Mouse (Mus musculus) cerebellum, adult 9-11 months (tissue): ENCODE results near the gene Rpl37a.

ENCODE experiments used
- DNase-seq: peaks from one replicate; pipeline ENCODE4 v3.0.0; 2022

Gene Rpl37a

DNA sequence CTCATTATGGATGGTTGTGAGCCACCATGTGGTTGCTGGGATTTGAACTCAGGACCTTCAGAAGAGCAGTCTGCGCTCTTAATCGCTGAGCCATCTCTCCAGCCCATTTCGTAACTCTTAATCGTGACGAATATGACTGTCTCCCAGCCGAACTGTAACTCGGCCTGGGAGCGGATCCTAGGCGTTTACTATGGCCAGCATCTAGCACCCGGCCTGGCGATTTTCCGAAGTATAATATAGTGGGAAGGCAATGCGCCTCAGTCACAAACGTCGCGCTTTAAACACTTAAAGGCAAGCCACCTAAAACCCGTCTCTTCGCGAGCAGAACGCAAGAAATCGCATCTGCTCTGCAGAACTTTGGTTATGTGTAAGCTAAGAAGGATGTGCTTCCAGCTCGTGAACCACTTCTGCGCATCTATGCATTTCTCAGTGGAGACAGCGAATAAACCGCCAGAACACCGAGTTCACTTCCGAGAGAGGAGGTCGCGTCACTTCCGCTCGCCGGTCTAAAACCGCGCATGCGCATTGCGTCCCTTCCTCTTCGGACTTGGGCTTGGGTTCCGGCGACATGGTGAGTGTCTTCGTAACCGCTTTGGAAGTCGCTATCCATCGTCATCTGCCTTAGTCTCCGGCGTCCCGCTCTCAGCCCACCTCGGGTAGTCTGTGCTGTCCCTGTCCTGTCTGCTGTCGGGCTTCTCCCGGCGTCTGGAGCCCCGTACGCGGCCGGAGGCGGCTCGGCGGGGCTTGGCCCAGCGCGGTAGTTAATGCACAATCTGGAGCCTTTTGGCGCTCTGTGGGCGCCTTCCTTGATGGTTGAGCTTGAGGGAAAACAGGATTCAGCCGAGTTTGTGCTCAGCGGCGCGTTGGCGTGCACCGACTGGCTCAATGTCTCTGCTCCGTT lies at the start of gene Rpl37a:
Rpl37a (plus strand) TSS at position 538 of the 901 bp plus-strand sequence.
- DNase-seq: peak; percentile 96

DNA sequence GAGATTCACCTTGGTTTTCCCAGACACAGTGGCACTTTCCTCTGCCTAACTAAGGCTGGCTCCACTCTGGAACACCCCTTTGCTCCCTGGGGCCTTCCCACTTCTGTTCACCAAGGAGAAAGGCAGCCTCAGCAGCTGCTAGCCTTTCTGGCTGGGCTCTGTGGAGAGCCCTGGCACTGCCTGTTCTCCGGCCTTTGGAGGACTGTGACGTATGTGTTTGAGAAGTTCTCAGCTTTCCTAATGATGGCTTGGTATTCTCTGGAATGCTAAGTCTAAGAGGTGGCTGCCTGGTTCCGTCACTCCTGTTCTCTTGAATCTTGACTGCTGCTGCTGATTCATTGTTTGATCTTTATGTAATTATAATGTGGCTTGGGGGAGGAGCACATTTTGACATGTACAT lies 38.0 kb upstream of the Rpl37a start:
- DNase-seq: no peak

DNA sequence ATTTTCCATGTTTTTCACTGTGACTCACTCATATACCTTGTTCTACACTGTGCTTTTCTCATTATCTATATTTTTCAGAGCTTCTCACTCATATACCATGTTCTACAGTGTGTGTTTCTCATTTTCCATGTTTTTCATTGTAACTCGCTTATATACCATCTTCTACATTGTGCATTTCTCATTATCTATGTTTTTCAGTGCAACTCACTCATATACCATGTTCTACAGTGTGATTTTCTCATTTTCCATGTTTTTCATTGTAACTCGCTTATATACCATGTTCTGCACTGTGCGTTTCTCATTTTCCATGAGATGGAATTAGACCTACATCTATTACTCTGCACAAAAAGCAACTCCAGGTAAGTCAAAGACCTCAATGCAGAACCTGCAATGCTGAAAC lies 14.8 kb upstream of the Rpl37a start:
- DNase-seq: no peak

DNA sequence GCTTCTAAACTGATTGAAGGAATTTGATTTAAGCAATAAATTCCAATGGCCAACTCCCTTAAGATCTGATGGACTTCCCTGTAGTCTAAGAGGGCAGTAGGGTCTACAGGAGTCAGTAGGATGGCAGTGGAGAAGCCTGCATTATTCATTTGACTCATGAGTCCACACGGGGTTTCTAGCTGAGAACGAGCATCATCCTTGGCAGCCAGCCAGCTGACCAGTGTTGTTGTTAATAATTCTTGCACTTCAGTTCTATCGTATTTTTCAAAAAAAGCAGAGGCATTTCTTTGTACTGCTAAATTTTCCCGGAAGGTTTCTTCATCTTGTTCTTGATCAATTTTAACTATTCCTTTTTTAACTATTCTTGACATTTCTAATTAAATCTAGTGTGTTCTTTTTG lies 12.4 kb upstream of the Rpl37a start:
- no peak for DNase-seq

DNA sequence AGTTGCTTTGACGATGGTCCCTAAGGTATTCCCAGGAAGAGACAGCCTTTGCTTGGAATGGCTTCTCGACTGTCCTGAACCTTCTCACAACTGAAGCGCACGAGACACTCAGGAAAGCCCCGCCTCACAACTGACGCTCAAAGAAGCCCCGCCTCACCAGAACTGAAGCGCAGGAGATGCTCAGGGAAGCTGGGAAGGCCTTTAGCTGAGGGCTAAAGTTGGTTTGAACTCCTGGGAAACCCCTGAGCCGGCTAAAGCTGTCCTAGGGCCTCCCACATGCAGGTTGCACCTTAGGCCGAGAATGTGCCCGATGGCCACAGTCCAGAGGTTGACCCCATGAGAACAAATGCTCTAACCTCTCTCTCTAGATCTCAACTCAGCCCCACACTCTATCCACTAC lies 10.6 kb upstream of the Rpl37a start, which contains the start of gene Ankar:
Ankar (minus strand) TSS at position 101 of the 400 bp plus-strand sequence.
- no peak for DNase-seq

DNA sequence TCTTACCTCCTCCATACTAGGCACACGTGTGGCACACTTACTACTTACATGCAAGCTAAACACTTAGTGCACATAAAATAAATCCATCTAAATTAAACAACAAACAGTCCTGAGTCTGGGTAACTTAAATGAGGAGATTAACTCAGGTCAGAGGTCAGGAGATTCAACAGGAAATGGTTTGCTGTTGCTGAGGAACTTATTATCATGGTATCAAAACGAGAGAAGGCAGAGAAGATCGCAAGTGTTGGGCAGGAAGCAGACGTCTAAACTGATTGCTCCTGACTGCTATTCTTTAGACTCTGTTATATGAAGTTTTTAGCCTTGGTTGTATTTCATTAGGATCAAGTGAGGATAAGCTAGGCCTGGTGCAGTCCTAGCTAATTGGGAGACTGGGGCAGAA lies 3.6 kb upstream of the Rpl37a start:
- no peak for DNase-seq

DNA sequence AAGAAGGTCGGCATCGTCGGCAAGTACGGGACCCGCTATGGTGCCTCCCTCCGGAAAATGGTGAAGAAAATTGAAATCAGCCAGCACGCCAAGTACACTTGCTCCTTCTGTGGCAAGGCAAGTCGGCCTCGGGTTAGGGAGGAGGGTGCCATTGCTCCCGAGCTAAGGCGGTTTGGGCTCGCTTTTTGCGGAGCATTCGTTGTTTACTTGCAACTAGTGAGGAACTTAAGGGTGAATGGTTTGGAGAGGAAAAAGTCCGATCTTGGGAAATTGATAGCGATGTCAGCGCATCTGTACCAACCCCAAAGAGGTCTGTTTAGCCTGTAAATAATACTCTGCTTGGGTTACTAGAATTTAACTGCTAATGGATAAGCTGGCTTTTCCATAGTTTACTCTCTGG lies 594 bp downstream of the Rpl37a start:
- no peak for DNase-seq

DNA sequence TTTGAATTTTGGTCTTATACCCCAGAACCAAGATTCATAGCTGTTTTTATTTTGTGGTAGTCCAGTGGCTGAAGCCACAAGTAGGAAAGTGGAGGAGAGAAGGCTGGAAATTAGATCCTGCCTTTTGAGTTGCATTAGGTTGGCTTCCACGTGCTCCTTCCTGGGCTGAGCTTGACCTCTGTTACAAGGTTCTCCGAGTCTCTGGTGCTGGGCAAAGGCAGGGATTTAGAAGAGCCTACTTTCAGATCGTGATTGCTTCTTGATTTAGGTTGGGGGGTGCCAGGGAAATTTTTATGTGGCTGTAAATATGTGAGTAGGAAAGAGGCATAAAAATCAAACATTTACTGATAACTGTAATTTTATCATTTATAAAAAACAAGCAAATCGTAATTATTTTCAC lies 3.5 kb downstream of the Rpl37a start:
- no peak for DNase-seq

DNA sequence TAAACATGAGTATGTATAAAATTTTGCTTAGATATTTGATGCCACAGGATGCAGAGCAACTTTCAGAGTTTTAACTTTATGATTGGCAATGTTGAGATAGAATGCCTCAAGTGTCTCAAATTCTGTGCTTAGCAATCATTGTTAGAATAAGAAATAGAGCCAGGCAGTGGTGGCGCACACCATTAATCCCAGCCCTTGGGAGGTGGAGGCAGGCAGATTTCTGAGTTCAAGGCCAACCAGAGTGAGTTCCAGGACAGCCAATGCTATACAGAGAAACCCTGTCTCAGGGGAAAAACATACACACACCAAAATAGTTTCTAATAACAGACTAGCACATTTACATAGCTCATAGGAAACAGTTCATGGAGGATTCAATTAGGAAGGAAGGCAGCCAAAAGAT lies 4.0 kb downstream of the Rpl37a start:
- no peak for DNase-seq

DNA sequence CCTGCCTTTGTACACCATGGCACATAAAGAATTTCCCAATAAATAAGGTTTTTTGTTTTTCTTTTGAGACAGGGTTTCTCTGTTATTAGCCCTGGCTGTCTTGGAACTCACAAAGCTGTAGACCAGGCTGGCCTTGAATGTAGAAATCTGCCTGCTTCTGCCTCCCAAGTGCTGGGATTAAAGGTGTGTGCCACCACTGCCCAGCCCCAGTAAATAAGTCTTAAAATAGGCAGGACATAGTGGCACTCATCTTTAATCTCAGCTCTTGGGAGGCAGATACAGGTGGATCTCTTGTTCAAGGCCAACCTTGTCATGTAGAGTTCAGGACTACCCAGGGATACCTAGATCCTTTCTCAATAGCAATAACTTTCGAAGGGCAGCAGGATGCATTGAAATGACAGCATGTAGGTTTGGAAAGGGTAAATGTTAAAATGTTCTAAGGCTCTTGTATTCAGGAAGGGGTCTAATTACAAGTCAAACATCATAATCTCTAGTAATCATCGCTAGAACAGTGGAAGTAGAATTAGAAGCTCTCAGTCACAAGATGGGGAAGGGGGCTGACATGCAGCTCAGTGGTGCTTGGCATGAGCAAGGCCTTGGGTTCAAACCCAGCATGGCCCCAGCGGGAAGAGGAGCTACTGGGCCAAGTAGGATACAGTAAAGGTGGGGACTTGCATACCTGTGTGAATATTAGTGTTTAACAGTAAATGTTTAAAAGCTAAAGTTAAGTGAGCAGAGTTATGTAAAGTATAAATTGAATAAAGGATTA lies 4.7 kb downstream of the Rpl37a start:
- no peak for DNase-seq

DNA sequence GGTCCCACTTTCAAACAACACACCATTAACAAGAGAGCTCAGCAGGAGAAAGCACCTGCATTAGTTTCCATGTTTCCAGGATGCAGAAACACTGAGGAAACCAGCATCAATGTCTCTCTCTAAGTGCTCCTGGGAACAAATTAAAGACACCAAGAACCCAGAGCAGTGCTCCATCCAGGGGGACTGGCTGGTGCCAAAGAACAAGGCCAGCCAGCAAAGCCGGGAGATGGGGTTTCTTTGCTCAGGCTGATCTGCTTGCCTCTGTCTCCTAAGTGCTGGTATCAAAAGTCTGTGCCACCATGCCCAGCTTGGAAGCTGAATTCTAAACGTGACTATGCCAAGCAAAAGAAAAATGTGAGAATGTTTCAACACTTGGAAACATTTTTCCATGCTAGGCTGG lies 5.3 kb downstream of the Rpl37a start:
- DNase-seq: no peak

DNA sequence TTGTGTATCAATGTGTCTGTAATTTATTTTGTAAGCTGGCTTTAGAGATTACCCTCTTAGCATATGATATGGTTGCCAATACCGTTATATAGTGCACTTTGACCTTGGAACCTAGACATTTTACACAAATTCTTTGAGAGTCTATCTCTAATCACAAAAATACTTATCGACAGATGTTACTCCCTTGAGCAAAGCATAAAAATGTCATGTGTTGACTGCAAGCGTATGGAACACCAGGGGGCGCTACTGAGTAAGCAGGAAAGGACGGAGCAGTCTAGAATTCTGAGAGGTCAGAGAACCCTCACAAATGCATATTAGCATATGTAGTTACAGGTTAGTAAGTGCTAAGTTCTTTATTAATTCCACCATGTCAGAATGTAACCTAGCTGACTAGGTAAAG lies 5.8 kb downstream of the Rpl37a start:
- peak; percentile 62 for DNase-seq

DNA sequence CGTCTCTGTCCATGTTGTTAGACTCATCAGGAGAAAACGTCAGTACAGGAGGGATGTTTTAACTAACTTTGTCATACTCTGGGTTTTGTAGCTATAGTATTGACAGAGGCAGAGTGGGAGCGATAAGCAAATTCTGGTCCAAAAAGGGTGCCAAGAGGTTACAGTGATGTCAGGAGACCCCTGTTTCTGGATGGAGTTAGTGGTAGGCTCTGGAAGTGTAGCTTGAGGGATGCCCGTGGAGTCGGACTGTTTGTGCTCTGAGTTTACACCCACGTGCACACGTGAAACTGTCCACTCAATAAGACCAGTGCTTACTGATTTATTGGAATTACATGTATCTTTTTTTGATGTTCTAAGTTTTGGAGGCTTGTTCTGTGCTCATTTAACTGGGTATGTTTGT lies 6.5 kb downstream of the Rpl37a start:
- no peak for DNase-seq

DNA sequence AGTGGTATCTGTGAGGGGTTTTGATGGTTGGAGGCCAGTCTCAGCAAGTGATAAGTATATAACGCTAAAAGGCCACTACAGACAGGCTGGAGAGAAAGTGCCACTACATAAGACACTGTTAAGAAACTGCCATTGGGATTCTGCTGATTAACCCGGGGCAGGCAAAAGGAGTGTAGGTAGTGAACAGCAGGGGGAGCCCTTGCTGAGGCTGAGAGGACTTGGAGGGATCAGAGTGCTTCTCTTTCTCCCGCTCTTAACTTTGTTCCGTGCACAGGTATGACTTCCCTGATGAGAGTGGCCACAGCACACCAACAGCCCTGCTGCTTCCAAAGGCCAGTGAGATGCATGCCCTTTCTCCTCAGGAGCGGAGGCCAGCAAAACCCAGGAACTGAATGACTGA lies 7.8 kb downstream of the Rpl37a start:
- peak; percentile 51 for DNase-seq

DNA sequence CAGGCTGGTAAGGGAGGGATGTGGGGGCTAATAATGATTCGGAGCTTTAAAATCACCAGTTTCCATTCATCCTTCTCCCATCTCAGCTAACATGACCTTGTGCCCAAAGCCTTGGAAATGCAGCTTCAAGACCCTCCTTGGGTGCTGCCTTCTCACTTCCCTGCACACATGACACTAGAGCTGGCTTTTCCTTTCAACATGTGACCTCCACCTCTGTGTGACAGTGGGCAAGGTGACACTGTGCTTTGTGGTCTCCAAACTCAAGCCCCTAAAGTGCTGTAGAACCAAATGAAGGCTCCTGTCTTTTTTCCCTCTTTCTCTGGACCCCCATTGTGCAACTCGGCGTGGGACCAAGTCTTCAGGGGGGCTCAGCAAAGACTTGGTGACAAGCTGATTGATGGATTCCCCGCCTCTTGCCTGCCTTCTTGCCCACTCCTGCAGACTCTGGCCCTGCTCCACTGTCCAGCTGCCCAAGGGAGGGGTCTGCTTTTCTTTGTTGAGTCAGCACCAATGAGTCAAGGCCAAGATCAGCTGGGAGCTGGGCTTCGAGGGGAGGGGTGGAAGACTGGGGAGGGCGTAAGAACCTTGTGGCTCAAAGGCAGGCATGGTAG lies 9.1 kb downstream of the Rpl37a start:
- no peak for DNase-seq

DNA sequence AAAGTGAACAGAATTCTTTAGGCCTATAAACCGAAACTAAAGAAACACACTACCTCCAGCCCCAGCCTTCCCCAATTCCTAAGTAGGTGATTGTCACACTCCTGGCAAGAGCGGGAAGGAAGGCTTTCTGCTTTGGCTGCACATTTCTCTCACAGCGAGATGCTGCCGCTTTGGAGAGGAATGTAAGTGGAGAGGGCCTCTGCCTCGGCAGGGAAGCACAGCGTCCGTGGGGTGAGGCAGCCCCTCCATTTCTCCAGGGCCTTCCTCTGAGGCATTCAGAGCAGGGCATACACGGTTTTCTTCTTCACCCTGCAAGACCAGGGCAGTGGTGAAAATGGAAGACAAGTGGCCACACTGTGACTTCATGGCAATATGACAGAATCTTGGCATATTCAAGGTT lies 11.6 kb downstream of the Rpl37a start:
- DNase-seq: no peak

DNA sequence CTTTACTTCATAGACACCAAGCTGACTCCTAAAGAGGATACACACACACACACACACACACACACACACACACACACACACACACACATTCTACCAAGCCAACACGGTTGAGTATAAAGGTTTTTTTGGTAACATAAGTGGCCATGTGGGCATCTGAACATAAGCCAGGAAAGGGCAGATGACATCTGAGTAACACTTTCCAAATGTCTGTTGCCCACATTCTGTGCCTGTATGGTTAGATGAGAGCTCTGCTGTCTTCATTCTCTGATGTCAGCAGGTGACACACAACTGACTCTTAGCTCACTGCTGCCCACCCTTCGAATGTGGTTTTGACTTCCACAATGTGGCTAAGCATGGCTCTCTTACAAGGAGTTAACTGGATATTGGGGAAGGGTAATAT lies 13.3 kb downstream of the Rpl37a start:
- DNase-seq: peak; percentile 71

DNA sequence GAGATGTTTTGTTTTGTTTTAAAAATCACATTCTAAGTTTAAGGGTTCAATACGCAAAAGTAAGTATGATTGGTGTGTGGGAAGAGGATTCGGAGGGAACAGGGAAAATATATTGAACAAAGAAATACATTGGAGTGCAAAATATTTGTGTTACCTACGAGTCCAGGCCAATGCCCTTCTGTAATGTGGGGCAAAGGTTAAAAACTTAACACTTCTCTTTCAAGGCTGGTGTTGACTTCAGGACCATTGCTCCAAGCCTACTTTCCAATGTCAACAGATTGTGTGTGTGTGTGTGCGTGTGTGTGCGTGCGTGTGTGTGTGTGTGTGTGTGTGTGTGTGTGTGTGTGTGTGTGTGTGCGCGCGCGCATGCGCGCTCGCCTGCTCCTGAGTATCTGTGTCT lies 14.9 kb downstream of the Rpl37a start:
- no peak for DNase-seq

DNA sequence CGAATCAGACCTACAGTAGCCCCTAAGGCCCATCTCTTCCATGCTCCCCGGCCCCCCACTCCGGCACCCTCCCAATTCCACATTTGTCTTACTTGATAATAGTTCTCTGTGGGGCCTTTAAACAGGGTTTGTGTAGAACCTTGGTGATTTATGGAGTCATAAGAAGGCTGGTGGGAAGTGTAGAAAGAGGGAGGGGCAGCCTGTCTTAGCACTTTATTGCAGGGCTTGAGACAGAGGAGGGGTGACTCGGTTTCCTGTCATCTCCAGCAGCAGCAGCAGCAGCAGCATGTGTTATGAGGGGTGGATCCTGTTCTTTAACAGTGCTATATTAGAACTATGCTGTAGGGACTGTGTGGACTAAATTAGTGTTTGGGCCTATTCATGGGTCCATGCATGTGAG lies 17.7 kb downstream of the Rpl37a start:
- no peak for DNase-seq

DNA sequence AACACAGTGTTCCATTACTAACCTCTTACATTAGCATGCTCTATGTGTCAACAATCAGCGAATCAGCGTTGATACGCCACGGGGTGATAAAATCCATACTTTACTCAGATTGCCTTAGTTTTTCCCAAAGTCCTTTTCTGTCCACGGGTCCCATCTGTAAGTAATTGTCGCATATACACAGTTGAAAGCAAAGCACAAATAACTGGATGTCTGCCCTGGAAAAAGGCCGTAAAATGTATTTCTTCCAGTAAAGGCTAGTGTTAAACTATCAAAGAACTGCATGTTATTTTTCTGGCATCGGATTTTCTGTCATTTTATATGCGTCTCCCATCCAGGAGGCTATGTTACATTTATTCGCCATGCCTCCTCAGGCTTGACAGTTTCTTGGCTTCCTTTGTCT lies 19.0 kb downstream of the Rpl37a start:
- no peak for DNase-seq

DNA sequence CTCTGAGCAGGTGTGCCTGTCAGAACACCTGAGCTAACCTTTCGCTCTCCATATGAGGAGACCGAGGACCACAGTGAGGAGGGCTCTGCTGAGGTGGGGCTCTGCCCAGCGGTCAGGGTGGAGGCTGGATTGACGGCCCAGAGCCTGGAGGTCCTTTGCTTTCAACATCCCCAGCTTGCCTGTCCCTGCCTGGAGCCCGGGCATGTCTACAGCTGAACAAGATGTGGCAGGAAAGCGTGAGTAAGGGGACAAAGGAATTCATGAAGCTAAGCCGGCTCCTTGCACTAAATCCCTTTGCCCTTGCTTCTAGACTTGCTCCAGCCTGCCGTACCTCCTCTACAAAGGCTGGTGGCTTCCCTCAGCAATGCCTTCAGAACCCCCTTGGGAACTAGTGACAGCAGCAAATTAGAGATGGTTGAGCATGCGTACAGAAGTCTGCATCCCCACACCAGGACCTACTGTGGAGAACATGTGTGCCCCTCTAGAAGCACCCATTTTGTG lies 22.2 kb downstream of the Rpl37a start:
- no peak for DNase-seq

DNA sequence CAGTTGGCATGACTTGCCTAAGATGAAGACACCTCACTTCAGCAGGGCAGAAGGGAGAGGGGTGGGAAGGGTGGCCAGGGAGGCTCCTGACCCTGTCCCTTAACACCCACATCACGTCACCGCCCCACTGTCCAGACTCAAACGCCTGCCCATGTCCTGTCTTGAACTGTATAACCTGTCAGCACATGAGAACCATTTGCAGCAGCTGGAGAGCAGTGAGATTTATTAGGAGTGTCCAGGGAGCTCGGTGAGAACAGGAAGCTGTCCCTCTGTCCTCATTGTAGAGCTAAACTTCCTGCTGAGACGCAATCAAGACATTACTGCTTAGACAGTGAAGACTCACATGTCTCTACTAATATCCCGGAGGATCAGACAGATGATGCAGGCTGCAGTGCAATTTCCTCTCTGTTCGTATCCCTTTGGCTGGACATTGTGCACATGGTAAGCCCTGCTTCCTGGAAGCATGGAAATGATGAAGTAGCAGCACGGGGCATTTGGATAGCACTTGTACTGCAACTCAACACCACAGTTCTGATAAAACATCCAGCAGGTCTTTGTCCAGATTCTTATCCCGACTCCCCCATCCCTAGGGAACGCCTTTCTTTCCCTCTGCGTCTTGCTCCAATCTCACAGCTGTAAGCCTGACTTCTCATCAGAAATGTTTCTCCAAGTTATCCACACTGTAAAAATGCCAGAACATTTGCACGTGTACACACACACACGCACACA lies 25.5 kb downstream of the Rpl37a start:
- DNase-seq: no peak
